ENCODE assay signal across 11 mouse cellular contexts in the genomic region with DNA sequence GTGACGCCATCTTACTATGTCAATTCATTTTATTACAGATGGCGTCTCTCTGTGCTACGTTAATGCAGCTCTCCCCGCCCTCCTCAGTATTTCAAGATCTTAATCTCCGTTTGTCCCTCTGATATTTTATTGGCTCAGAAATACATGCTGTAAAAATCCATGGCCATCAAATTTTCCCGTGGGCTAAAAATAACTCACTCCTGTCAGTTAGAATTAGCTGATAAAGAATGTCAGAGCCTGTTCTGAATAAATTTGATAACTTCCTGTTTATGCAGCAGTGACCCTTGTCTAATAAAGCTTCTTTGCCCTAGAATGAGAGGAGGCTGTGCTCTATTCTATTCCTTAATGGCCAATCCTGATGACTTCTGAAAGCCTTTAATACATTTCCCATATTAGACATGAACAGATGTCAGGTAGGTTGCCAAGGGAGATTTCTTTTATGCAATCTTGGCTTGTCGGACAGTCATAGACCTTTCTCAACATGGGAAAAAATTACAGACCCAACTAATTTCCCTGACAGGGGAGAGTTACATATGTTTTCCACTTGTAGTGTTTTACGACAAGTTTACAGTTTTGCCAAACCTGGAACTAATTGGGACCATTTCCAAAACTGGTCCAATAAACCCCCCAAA.
DNase-seq lines count a peak whose midpoint lies in the region; ATAC-seq and TF ChIP-seq lines count a peak whose summit lies in the region.
"Had no signal": no experiment of that assay in that cellular context is flagged by ENCODE, and none has a peak within 500 bp of the region (broad histone marks: within the 10 kb centered on the region; RNA-seq: fewer than 3 reads in every experiment).

No protein-coding gene starts in this region.

- peaks cover 47% of the 10 kb centered on the region for H3K4me1 ChIP-seq in liver, embryonic 15.5 days (replicated peaks)
- H3K4me1 ChIP-seq in liver, embryonic 11.5 days (replicated peaks; ENCODE audit: control insufficient read depth, insufficient read depth, low read length) = peaks cover 10% of the 10 kb centered on the region
- H3K4me1 ChIP-seq in midbrain, embryonic 16.5 days (ENCODE audit: control insufficient read depth, insufficient read depth, low read length) = no peaks in the 10 kb centered on the region

- no peaks in the 10 kb centered on the region for H3K27me3 ChIP-seq in liver, embryonic 15.5 days
- H3K27me3 ChIP-seq in liver, embryonic 11.5 days (replicated peaks; ENCODE audit: control insufficient read depth, insufficient read depth, low read length) = no peaks in the 10 kb centered on the region
- H3K27me3 ChIP-seq in midbrain, embryonic 16.5 days (ENCODE audit: control insufficient read depth, insufficient read depth, low read depth, low read length) = no peaks in the 10 kb centered on the region
- H3K27me3 ChIP-seq: heart, embryonic 13.5 days had no signal

- TF ChIP-seq CTCF in gastrocnemius, adult 2 months (IDR thresholded peaks at IDR 0.05) = no peak

- peak overlapping the region; percentile 87 for H3K27ac ChIP-seq in gastrocnemius, adult 2 months
- 0 out of 2 replicates have a peak overlapping the region, but pooled peaks have one; percentile 24 for H3K27ac ChIP-seq in liver, embryonic 15.5 days (replicated peaks)
- no peak overlapping the region for H3K27ac ChIP-seq in liver, embryonic 11.5 days (ENCODE audit: low read depth, low read length)
- H3K27ac ChIP-seq in midbrain, embryonic 16.5 days (ENCODE audit: low read length) = peak overlapping the region; percentile 24; the same call in 1 of the 2 replicates

- H3K9ac ChIP-seq in liver, embryonic 15.5 days = no peak overlapping the region
- H3K9ac ChIP-seq in liver, embryonic 11.5 days (ENCODE audit: low read depth, low read length) = no peak overlapping the region
- no peak overlapping the region for H3K9ac ChIP-seq in midbrain, embryonic 16.5 days (ENCODE audit: low read depth, low read length)
- H3K9ac ChIP-seq: heart, embryonic 13.5 days had no signal

- H3K4me2 ChIP-seq in liver, embryonic 15.5 days = no peak overlapping the region
- H3K4me2 ChIP-seq in liver, embryonic 11.5 days = no peak overlapping the region
- H3K4me2 ChIP-seq in midbrain, embryonic 16.5 days (ENCODE audit: low read length) = no peak overlapping the region
- H3K4me2 ChIP-seq: heart, embryonic 13.5 days had no signal

- peak overlapping the region; percentile 30 for H3K4me3 ChIP-seq in gastrocnemius, adult 2 months
- H3K4me3 ChIP-seq in liver, embryonic 15.5 days (replicated peaks) = no peak overlapping the region
- H3K4me3 ChIP-seq in liver, embryonic 11.5 days (ENCODE audit: low read depth, low read length) = no peak overlapping the region
- no peak overlapping the region for H3K4me3 ChIP-seq in midbrain, embryonic 16.5 days (ENCODE audit: low read depth, low read length)
- H3K4me3 ChIP-seq: heart, embryonic 13.5 days; megakaryocyte, embryonic 14.5 days had no signal

- 40% methylated on average over 8 of the region's 8 CpGs for WGBS in liver, embryonic 15.5 days (ENCODE audit: insufficient replicate concordance)
- 75% methylated on average over 8 of the region's 8 CpGs for WGBS in liver, embryonic 11.5 days
- WGBS in midbrain, embryonic 16.5 days = 37% methylated on average over 8 of the region's 8 CpGs

- DNase-seq in gastrocnemius, adult 2 months = no peak
- no peak for DNase-seq in gastrocnemius, postnatal 36 days
- DNase-seq in liver, embryonic 11.5 days (ENCODE audit: low spot score) = no peak
- DNase-seq in forelimb bud, embryonic 11.5 days (ENCODE audit: low read depth, low spot score) = peak; percentile 80
- DNase-seq in ovary, postnatal 14 days (ENCODE audit: low spot score) = no peak
- no peak for DNase-seq in B cell, adult 2 months
- DNase-seq: cerebellum, adult 11 months had no signal

- no peak for ATAC-seq in liver, embryonic 15.5 days (ENCODE audit: insufficient read depth)
- ATAC-seq in liver, embryonic 11.5 days (replicated peaks; ENCODE audit: low FRiP score) = no peak
- peak; percentile 48; the same call in 1 of the 2 replicates for ATAC-seq in midbrain, embryonic 16.5 days

- intact Hi-C loops in gastrocnemius, adult 2 months (cut with DNase I) = loop anchor here (5.0 kb wide), 1 partner anchor 34 kb away; no protein-coding TSS in a partner anchor
- intact Hi-C loops in gastrocnemius, postnatal 36 days (cut with DNase I) = loop anchor here (5.0 kb wide), 1 partner anchor 34 kb away; no protein-coding TSS in a partner anchor

- peaks cover 16% of the 10 kb centered on the region; the same call in 1 of the 2 replicates for H3K36me3 ChIP-seq in liver, embryonic 15.5 days (replicated peaks)
- no peaks in the 10 kb centered on the region for H3K36me3 ChIP-seq in liver, embryonic 11.5 days (ENCODE audit: control insufficient read depth, insufficient read depth, low read length)
- no peaks in the 10 kb centered on the region for H3K36me3 ChIP-seq in midbrain, embryonic 16.5 days (ENCODE audit: control insufficient read depth, insufficient read depth, low read length)

- H3K9me3 ChIP-seq in liver, embryonic 15.5 days (replicated peaks) = no peaks in the 10 kb centered on the region
- no peaks in the 10 kb centered on the region for H3K9me3 ChIP-seq in liver, embryonic 11.5 days (ENCODE audit: control insufficient read depth, low read length)
- H3K9me3 ChIP-seq in midbrain, embryonic 16.5 days (replicated peaks; ENCODE audit: control insufficient read depth, low read length, poor library complexity, severe bottlenecking) = no peaks in the 10 kb centered on the region
- H3K9me3 ChIP-seq: heart, embryonic 13.5 days; megakaryocyte, embryonic 14.5 days had no signal
